Mouse (Mus musculus) layer of hippocampus, postnatal 36 days (tissue): ENCODE results near the gene Eml3. TPM values are rescaled to one million over a fixed set of nuclear protein-coding genes. Genes with fewer than 3 reads are reported as not detected.
A peak's percentile ranks its signal among the peaks of the same experiment; 100 is the strongest.
"Not testable (repeated sequence)": the region's sequence is repeated elsewhere in the genome, so short reads cannot be mapped to it uniquely, and the experiment has no call there.

ENCODE experiments used
- DNase-seq, 2 experiments: peaks; one replicate each; pipeline ENCODE4 v3.0.0; 2022
- total RNA-seq, 2 experiments: library from RNA; stranded (reverse); gene quantifications; 2 replicates each; pipeline ENCODE4 v1.2.3; 2021

Gene Eml3
- total RNA-seq, 2 experiments from 2014 or later, result 10.9 to 11.8 TPM

DNA sequence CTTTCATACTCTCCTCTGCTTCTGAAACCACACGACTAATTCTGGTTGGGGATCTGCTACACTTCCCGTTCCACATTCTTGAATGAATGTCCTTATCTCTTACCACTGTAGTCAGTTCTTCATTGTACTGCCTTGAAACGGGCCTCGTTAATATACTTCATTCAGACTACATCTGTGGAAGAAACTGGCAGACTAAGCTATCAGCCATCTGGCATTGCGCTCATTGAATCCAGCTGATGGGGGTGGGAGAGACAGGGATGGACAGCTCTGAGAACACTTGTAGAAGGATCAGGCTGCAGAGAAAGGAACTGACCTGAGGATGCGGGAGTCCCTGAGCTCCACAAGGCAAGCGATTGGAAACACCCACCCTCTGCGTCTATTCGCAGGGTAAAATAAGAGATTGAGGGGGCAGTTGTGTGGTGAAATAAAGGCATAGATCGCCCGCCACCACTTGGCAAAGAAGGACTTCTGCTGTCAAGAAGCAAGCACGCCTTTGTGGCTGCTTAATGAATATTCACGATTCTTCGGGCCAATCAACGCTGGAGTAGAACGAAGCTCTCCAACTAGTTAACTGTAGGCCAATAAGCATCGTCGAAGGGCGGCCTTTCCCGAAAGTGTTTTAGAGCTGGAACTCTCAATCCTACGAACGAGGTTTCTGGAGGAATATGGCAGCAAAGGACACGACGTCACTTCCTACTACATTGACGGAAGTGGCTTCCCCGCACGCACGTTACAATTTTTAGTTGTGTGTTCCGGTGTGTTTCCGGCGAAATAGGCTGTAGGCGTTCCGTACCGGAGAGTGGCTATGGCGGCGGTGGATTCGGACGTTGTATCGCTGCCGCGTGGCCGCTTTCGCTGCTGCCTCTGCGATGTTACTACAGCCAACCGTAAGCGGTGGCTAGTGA is 24.0 kb downstream of the Eml3 start, which contains the start of gene Tut1:
TSS of gene Tut1 (plus strand) at position 713 of the 905 bp plus-strand sequence.
- DNase-seq, result peak; percentile 89 to 91

DNA sequence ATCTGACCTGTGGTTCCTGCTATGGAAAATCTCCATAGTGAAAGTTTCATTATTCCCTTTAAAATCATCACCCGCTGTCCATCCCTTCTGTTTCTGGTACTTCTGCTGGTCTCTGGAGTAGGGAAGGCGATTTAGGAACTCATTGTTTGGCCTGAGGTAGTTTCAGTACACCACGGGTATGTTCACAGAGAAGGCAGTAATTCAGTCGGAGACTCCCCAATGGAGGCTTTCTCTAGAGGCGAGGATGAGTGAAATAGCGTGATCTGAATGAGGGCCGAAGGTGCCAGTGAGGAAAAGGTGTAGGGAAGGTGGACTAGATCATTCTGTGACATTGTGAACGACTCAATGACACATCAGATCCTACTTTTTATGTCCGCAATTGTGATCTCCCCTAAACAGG is 24.8 kb downstream of the Eml3 start:
- no peak for DNase-seq

- no peak for DNase-seq
Observed at GRCm38 (mm10) chr19:8962256-8962655, 32.9 kb downstream of the Eml3 start.

DNA sequence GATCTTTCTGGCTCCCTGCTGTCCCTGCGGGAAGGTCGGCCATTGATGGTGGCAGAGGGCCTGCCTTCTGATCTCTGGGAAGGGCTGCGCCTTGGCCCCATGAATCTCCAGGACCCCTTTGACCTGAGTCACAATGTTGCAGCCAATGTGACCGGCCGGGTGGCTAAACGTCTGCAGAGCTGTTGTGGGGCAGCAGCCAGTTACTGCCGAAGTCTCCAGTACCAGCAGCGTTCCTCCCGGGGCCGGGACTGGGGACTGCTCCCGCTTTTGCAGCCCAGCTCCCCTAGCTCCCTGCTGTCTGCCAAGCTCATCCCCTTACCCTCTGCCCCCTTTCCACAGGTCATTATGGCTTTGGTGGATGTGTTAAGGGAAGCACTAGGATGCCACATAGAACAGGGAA is 35.7 kb downstream of the Eml3 start:
- DNase-seq, result no peak

DNA sequence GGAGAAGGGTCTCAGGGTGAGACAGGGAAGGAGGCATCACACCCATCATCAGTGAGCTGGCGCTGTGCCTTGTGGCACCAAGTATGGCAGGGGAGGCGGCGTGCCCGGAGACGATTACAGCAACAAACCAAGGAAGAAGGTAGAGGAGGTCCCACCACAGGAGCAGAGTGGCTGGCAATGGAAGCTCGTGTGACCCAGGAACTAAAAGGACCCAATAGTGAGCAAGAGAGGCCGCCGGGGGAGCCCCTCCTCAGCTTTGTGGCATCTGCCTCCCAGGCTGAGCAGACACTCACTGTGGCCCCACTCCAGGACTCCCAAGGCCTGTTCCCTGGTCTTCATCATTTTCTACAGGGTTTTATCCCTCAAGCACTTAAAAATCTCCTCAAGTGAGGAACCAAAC is 36.4 kb downstream of the Eml3 start:
- no peak for DNase-seq

- no peak for DNase-seq
Observed at GRCm38 (mm10) chr19:8966198-8966589, 36.8 kb downstream of the Eml3 start.

DNA sequence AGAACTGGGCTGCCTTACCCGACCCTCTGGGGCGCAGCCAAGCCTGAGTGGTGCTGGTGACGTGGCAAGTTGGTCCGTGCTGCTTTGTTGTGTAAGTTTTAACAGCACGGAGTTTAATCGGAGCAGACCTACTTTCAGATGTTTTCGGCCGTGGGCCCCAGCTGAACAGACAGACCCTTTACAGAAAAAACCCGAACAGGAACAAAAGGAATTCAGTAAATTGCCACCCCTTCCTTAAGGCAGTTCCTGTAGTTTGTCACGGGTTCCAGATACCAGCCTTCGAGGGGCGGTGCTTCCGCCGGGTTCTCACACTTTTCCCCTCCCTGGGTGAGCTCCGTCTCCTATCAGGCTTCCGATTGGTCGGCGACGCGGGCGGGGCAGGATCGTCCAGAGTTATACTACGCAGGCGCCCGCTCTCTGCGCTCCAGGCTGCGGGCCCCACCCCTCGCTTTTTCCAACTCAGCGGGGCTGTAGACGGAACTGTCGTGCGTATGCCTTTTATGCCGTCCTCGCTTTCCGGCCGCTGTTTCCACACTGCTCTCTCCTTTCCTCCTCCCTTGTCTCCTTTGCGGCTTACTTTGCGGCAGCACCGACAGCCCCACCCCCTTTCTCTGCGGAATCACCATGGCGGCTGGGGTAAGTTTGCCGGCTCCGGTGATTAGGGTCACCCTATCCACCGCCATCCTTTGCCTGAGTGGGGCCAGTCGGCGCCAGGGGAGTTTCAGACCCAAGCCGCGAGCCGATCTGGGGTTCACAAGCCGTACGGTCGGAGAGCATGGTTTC is 37.4 kb downstream of the Eml3 start, which contains the start of gene Eef1g:
TSS of gene Eef1g (plus strand) at position 452 of the 783 bp plus-strand sequence.
- DNase-seq, result peak; percentile 99 to 100

DNA sequence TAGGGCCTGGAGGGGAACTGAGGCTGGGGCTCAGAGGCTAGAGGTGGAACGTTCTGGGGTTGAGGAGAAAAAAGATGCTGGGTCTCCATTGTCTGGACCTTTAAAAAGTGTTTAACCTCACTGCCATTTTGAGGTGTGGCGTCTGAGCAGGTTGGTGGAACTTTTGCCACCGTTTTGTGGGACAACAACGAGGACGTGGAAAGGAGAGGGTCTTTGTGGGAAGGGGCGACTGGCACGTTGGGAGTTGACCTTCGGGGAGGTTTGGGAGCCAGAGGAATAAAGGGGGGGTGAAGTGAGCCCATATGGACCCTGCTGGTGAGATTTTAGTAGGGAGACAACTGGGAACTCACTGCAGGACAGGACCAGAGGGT is 38.0 kb downstream of the Eml3 start:
- DNase-seq, result no peak

- no peak for DNase-seq
Observed at GRCm38 (mm10) chr19:8967893-8968292, 38.5 kb downstream of the Eml3 start.

- DNase-seq, result not testable (repeated sequence)
Observed at GRCm38 (mm10) chr19:8972491-8972890, 43.1 kb downstream of the Eml3 start.

DNA sequence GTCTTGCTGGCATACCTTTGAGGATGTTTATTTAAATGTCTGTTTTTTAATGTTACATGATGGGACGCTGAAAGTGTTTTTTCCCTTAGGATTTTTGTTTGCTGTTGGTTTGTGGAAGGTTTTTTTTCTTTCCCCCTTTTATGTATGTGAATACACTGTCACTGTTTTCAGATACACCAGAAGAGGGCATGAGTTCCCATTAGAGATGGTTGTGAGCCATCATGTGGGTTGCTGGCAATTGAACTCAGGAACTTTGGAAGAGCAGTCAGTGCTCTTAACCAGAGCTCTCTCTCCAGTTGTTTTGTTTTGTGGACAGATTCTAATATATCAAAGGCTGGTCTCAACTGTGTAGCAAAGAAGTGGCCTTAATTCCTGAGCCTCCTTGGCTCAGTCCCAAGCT is 45.3 kb downstream of the Eml3 start:
- DNase-seq, result no peak

GRCm38 (mm10) chr19:8975491-8975890 is 46.1 kb downstream of the Eml3 start:
- no peak for DNase-seq

DNA sequence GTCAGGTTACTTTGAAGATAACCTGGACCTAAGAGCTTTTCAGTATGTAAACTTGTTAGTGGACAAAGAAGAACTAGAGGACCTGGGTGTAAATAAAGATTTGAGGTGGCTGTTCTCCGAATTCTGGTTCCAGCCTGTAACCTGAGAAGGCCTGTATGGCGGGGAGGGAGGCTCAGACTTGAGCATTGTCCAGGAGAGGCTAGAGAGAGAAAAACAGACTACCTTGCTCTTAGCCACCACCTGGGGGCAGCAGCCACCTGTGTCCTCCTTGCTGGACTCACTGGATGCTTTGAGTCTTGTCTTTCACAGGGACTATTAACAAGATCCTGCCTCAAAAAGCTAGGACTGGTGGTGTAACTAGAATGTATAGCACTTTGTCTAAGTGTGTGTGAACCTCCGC is 47.2 kb downstream of the Eml3 start:
- DNase-seq, result no peak

- no peak for DNase-seq
Observed at GRCm38 (mm10) chr19:8980771-8981170, 51.4 kb downstream of the Eml3 start.

- no peak for DNase-seq
Observed at GRCm38 (mm10) chr19:8981450-8982168, 52.3 kb downstream of the Eml3 start.

GRCm38 (mm10) chr19:8982303-8983149 is 53.2 kb downstream of the Eml3 start:
- no peak for DNase-seq

- DNase-seq, result no peak
Observed at GRCm38 (mm10) chr19:8983150-8983650, 53.8 kb downstream of the Eml3 start.

DNA sequence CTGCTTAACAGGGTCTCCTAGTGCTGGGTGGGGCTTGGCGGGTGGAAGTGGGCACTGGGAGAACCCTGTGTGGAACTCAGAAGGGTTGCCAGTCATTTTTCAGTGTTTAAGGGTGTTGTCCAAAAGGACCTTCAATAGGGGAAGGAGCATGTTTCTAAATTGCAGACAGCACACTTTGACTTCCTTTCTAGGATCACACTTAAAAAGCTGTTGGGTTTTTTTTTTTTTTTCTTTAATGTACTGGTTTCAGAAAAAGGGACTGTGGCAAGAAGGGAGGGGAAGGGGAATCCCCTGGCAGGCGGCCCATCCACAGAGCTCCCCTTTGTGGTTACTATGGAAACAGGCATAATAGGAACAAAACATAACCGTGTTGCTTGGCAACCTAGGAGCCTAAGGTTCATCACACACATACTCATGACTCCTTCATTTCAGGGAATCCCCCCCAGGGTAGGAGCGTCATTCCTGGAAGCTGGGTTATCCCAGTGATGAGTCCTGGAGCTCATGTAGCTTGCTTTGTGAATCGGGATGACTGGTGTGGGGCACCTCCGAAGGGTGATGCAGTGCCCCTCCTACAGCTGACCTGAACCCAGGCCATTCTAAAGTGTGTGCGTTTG is 55.0 kb downstream of the Eml3 start:
- no peak for DNase-seq

GRCm38 (mm10) chr19:8985891-8986290 is 56.5 kb downstream of the Eml3 start:
- no peak for DNase-seq

DNA sequence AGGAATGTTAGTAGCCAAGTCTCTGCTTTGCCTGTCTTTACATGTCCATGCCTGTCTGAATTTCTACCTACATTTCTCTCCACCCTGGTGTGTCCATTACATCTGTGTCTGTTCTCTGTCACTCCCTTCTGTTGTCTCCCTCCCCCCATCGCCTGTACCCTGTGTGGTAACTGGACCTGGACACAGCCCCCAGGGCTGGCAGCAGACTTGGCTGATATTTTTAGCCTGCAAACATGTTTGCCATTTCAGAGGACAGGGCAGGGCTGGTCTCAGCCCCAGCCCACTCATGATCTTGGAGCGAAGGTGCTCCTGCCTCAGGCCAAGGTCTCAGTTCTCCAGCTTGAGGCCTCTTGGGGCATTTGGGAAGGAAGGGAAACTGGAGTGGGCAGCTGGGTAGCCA is 58.5 kb downstream of the Eml3 start:
- DNase-seq, result no peak
